Mouse (Mus musculus): ENCODE results near the gene Tns1.

Gene Tns1

DNA sequence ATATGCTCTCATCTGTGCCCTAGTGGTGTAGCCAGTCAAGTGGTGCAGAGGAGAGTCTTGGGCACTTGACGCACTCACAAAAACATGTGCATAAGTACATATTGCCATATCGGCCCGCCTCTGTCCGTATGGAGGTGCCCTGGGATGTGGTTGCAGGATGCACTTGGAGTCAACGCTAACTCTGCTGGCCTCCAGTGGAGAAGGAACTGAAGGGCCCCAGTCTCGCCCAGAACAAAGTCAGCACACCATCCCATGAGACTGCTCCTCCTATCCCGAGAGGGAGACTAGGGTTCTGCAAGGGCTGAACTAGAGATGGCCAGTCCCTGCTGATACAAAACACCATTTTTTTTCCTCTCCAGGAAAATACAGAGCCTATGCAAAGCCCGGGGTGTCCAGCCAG, 1.0 kb downstream of the Tns1 start:
- intact Hi-C loops (cut with DNase I), result loop anchor here (5.0 kb wide), 1 partner anchor 36 kb away; no protein-coding TSS in a partner anchor

DNA sequence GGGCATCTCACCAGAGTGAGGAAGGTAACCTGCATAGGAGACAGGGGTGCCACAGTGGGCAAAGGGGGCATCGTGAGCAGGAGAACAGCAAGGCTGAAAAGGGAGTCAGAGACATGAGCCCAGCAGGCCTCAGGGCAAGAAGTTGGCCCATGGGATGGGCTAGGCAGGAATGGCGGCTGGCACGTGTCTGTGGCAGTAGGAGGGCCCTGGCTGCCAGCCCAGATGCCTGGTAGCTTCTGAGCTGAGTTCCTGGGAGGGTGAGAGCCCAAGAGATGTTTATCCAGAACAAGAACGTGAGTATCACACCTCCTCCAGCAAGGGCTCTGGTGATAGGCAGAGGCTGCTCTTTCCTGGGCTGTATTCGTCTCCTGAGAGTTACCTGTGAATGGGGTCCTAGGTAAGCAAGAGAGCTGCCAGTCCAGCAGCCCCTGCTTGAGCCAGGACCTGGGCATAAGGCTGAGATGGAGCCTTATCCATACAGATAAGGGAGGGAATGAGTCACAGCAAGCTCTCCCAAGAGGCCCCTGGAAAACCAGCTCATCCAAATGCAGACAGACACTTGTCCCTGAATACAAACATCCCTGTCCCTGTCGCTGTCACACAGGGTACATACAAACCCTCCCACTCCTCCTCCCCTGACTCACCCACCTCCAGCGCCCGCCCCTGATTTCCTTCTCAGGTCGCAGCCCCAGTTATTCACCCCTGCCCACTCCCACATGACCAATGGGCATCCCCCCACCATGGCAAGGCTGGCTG, 2.2 kb downstream of the Tns1 start:
- intact Hi-C loops (cut with DNase I), result loop anchor here (5.0 kb wide), 1 partner anchor 35 kb away; no protein-coding TSS in a partner anchor

DNA sequence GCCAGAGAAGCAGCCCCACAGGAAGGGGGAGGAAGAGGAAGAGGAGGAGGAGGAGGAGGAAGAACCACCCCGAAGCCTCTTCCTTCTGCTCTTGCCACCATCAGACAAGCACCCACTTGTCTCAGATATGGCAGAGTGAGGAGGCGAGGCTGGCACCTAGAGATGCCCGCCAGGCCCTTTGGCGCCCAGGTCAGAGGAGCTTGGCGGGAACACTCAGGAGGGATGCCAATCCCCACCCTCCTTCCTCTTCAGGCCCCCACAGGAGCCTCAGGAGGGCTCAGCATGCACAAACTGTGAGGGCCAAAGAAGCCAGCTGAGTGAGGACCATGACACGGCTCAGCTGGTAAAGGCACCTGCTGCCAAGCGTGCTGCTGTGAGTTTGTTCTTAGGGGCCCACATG, 3.1 kb downstream of the Tns1 start:
- intact Hi-C loops (cut with DNase I), result loop anchor here (5.0 kb wide), 1 partner anchor 34 kb away; no protein-coding TSS in a partner anchor

- intact Hi-C loops (cut with DNase I), result no loop called here
These were observed 5.1 kb downstream of the Tns1 start for GRCm38 (mm10) chr1:74119115-74119514.

DNA sequence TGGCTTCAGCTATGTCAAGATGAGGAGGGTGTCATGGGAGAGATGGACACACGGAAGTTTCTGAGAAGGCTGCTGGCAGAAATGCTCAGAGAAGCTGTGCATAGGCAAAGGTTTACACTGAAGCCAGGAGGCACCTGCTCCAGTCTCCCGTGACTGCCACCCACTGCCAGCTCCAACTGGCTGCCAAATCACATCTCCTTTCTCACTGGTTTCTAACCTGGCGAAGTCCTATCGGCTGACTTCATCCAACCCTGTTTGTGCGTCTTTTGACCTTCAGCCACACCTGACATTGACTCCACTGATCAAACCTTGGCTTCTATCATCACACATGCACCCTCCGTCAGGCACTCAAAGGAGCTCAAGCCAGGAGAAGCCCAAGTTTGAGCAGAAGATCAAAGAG, 6.4 kb downstream of the Tns1 start:
- intact Hi-C loops (cut with DNase I), result no loop called here

GRCm38 (mm10) chr1:74113071-74113470, 11.2 kb downstream of the Tns1 start:
- intact Hi-C loops (cut with DNase I), result no loop called here

- intact Hi-C loops (cut with DNase I), result no loop called here
These were observed 12.6 kb downstream of the Tns1 start for GRCm38 (mm10) chr1:74111696-74112030.

DNA sequence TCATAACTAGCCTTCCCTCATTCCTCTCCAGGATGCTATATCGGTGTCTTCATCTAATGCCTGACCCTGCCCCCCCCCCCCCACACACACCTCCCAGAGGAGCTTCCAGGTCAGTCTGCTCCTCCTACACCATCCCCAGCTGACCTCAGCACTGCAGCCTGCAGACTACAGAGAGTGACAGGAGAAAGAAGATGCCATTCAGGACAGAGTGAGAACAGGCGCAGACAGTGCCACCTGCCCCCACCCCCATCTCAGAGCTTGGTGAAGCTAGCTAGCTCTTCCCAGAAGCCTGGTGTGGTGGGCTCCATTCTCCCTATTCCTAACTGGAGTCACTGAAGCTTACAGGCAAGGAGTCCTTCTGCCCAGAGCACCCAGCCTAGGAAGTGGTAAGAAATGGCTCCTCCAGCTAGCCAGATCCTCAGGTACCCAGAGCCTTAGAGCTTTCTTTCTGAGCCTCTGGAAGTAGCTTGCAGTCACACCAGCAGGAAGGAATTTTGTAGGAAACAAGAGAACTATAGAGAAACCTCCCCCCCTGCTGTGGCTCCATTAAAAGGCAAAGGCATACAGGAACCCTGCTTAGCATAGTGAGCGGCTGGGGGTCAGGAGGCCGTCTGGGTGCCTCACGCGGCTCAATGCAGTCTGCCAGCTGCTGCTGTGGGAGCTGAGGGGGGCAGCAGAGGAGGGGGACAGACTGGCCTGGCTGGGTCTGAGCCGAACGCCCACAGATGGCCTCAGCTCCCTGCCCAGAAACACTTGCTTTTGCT, 13.1 kb downstream of the Tns1 start:
- intact Hi-C loops (cut with DNase I), result no loop called here

DNA sequence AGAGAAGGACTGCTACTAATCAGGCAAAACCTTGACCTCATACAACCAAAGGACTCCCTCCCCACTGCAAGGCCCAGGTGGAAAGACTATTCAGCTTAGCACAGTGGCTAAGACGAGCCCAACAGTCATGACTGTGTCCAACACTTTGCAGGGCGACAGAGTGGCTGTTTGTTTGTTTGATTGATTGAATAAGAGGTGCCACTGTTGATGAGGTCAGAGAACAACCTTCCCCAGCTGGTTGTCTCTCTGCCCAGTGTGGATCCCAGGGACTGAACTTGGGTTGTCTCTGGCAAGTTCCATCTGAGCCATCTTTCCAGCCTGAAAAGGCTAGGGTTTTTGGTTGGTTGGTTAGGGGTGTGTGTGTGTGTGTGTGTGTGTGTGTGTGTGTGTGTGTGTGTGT, 14.6 kb downstream of the Tns1 start:
- intact Hi-C loops (cut with DNase I), result no loop called here

GRCm38 (mm10) chr1:74107931-74108618, 16.2 kb downstream of the Tns1 start:
- intact Hi-C loops (cut with DNase I), result no loop called here

DNA sequence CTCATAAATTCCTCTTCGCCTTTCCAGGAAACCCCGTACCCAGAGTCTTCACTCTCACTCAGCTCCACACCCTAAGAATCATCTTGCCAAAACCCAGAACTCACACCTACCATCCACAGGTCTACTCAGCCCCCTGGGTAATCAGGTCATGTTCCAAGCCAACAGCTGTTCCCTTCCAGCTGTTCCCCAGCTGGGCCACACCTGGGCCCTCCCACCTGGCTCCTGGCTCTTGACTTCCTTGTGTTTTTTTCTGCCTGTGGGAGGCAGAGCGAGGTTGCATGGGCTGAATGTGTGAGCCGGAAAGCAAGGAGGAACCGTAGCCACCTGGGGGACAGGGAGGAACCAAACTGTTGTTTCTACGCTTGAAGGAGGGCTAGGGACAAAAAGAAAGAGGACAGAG, 18.0 kb downstream of the Tns1 start:
- intact Hi-C loops (cut with DNase I), result no loop called here

DNA sequence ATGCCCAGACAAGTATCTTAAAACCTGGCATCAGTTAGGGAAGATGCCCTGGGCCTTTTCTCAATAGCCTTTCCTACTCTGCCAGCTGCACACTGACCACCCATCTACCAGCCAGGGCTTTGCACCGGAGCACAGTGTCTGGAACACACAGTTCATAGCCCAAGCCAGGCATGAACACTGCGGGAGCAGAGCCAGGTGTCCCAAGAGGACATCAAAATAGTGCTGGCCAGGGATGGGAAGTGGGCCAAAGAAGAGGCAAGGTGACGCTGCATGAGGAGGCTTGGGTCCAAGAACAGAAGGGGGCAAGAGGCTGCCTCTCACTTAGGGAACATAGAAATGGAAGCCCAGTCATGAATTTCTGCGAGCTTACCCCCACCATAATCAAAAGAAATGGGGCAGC, 18.6 kb downstream of the Tns1 start:
- intact Hi-C loops (cut with DNase I), result no loop called here

GRCm38 (mm10) chr1:74103654-74104353, 20.4 kb downstream of the Tns1 start:
- intact Hi-C loops (cut with DNase I), result no loop called here

GRCm38 (mm10) chr1:74099001-74099435, 25.2 kb downstream of the Tns1 start:
- intact Hi-C loops (cut with DNase I), result no loop called here

- intact Hi-C loops (cut with DNase I), result no loop called here
These were observed 25.9 kb downstream of the Tns1 start for GRCm38 (mm10) chr1:74098004-74099000.

DNA sequence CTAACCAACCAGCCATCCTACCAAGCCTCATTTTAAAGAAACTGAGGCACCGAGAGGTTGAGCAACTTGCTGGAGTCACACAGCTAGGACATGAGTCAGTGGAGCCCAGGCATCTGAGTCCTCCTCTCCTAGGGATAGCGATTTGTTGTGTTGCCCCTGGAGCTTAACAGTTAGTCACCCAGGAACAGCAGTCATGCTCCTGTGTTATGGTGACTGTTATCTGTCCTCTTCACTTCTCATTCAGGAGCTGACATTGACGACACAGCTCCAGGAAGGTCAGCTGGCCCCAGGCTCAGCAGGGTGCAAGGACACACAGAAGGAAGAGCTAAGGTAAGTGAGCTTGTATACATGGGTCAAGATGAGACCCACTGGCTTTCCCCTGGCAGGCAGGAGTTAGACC, 28.5 kb downstream of the Tns1 start:
- intact Hi-C loops (cut with DNase I), result no loop called here

- intact Hi-C loops (cut with DNase I), result no loop called here
These were observed 29.0 kb downstream of the Tns1 start for GRCm38 (mm10) chr1:74095296-74095695.

GRCm38 (mm10) chr1:74094497-74095270, 29.6 kb downstream of the Tns1 start:
- intact Hi-C loops (cut with DNase I), result no loop called here

GRCm38 (mm10) chr1:74093447-74093846, 30.8 kb downstream of the Tns1 start:
- intact Hi-C loops (cut with DNase I), result no loop called here
